Mouse (Mus musculus): ENCODE measurements around the gene Trpc6.

GRCm38 (mm10) chr9:8719017-8719416, 175.1 kb downstream of the Trpc6 start:
- TF ChIP-seq CTCF (IDR thresholded peaks at IDR 0.05; ENCODE audit: borderline replicate concordance, control insufficient read depth, extremely low read depth, insufficient read depth, low read length, poor library complexity) (no peak), POLR2A (IDR thresholded peaks at IDR 0.05; ENCODE audit: control insufficient read depth, extremely low read depth, insufficient read depth, low read length, poor library complexity) (no peak)

All from thymus, adult 2 months (tissue).